Mouse (Mus musculus): Measurements from ENCODE around the gene Tmem138.

DNA sequence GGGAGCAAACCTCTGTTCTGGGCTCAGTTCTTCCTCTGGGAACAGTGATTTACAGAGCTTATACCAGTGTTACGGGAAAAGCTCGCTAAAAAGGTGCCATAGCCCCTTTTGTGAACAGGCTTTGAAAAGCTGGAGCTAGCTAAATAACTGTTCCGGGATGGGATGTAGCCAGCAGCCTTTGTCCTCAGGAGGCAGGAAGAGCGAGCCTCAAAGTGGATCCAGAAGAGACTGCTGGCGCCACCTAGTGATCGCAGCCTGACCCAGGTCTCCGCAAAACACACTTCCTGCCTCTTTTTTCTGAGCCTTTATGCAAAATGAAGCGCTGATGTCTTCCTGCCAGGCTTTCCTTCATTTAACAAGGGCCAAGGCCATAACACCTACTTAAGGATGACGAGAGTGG is 25.6 kb upstream of the Tmem138 start:
- TF ChIP-seq CTCF (IDR thresholded peaks at IDR 0.05; ENCODE audit: low read depth, low read length) = peak; percentile 62
- no peak for TF ChIP-seq POLR2A (IDR thresholded peaks at IDR 0.05; ENCODE audit: borderline replicate concordance, low read depth, low read length)

All from bone marrow macrophage, adult 2 months (primary cell).